10 mouse cellular contexts compared by ENCODE assay signal in the genomic region with DNA sequence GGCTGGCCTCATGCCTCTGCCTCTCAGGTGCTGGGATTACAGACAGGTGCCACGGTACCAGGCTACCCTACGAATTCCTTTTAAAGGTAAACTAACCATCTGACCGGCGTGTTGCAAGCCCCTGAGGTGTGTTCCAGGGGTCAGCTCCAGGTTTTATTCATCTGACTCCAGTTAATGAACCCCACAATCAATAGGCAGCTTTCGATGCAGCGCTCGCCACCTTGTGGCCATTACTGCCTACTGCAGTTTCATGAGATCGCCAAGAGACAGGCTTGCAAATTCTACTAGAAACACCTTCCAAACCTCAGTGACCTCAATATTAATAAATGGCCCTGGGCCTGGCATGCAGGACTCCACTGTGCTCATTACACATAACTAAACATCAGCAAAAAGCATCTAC. TPM values are rescaled to one million over a fixed set of nuclear protein-coding genes. Genes with fewer than 3 reads are reported as not detected.
DNase-seq lines count a peak whose midpoint lies in the region; ATAC-seq lines count a peak whose summit lies in the region.
"Had no signal": no experiment of that assay in that cellular context is flagged by ENCODE, and none has a peak within 500 bp of the region (broad histone marks: within the 10 kb centered on the region; RNA-seq: fewer than 3 reads in every experiment).

No protein-coding gene starts in this region.

- no peaks in the 10 kb centered on the region for H3K4me1 ChIP-seq in liver, embryonic 13.5 days (replicated peaks)
- H3K4me1 ChIP-seq: stomach, embryonic 15.5 days had no signal

- H3K9ac ChIP-seq in liver, embryonic 13.5 days: no peak overlapping the region
- H3K9ac ChIP-seq: stomach, embryonic 15.5 days had no signal

- H3K9me3 ChIP-seq in liver, embryonic 13.5 days (replicated peaks): no peaks in the 10 kb centered on the region
- H3K9me3 ChIP-seq: stomach, embryonic 15.5 days had no signal

- H3K27ac ChIP-seq in liver, embryonic 13.5 days: no peak overlapping the region
- H3K27ac ChIP-seq: stomach, embryonic 15.5 days had no signal

- no peak overlapping the region for H3K4me3 ChIP-seq in liver, embryonic 13.5 days (replicated peaks)
- H3K4me3 ChIP-seq: stomach, embryonic 15.5 days had no signal

- no peak overlapping the region for H3K4me2 ChIP-seq in liver, embryonic 13.5 days
- H3K4me2 ChIP-seq: stomach, embryonic 15.5 days had no signal

- no peak for ATAC-seq in liver, embryonic 13.5 days (ENCODE audit: low read depth)

- no peaks in the 10 kb centered on the region for H3K27me3 ChIP-seq in liver, embryonic 13.5 days
- H3K27me3 ChIP-seq: stomach, embryonic 15.5 days had no signal

- DNase-seq in ovary, postnatal 10 days (ENCODE audit: low spot score): peak; percentile 18
- DNase-seq in ovary, adult 18-20 months (ENCODE audit: low spot score): no peak
- peak; percentile 71 for DNase-seq in adrenal gland, postnatal 14 days
- DNase-seq in embryo, embryonic 11.5 days (ENCODE audit: low read depth, low spot score): peak; percentile 41
- peak; percentile 11 to 57 for DNase-seq in kidney, adult 8-10 months
- DNase-seq in liver, embryonic 13.5 days: peak; percentile 21
- peak; percentile 49 for DNase-seq in retina, postnatal 7 days (ENCODE audit: low read depth, low spot score)
- no peak for DNase-seq in yolk sac, embryonic 10.5 days (ENCODE audit: low spot score)

- no peaks in the 10 kb centered on the region for H3K36me3 ChIP-seq in liver, embryonic 13.5 days
- H3K36me3 ChIP-seq: stomach, embryonic 15.5 days had no signal

- WGBS in liver, embryonic 13.5 days (ENCODE audit: insufficient replicate concordance): 12% methylated on average over 8 of the region's 8 CpGs

RNA-seq across cellular contexts. Expression of a gene that starts 9.0 kb away (rescaled TPM):
- total RNA-seq in adrenal gland, postnatal 14 days (2021): not detected in 2 replicates
- not detected in 2 replicates for polyA plus RNA-seq in liver, embryonic 13.5 days (2015; fragmentation: Nextera tagmentation; extraction: Ambion mirVana)
- polyA plus RNA-seq: heart, embryonic 16.5 days; stomach, embryonic 15.5 days had no signal

RNA-seq across cellular contexts. Expression of a gene that starts 34.0 kb away (rescaled TPM):
- total RNA-seq in adrenal gland, postnatal 14 days (2021): 0.23 TPM in 1 of 2 replicates, not detected in the other
- polyA plus RNA-seq in liver, embryonic 13.5 days (2015; fragmentation: Nextera tagmentation; extraction: Ambion mirVana): 0.06 TPM in 1 of 2 replicates, not detected in the other

RNA-seq across cellular contexts. Expression of a gene that starts 34.8 kb away (rescaled TPM):
- total RNA-seq in adrenal gland, postnatal 14 days (2021): 0.48 and 0.53 TPM in 2 replicates
- polyA plus RNA-seq in liver, embryonic 13.5 days (2015; fragmentation: Nextera tagmentation; extraction: Ambion mirVana): 0.02 TPM in 1 of 2 replicates, not detected in the other

Comparison
In these comparisons a context has a peak if more than half of its experiments do, and no peak if none do; other contexts are left out.
1. DNase-seq: peak in ovary, postnatal 10 days (single experiment), adrenal gland, postnatal 14 days (single experiment), embryo, embryonic 11.5 days (single experiment), kidney, adult 8-10 months (2 of 2), liver, embryonic 13.5 days (single experiment) and retina, postnatal 7 days (single experiment); none in ovary, adult 18-20 months (single experiment) and yolk sac, embryonic 10.5 days (single experiment).